Mouse (Mus musculus) G1E (cell line): ENCODE data around the gene Lrch1. TPM values are rescaled to one million over a fixed set of nuclear protein-coding genes. Genes with fewer than 3 reads are reported as not detected.

Experiments
- ATAC-seq: 2 replicates; pipeline ENCODE4 v1.8.0; 2016; ENCODE audit warnings: mild to moderate bottlenecking; ENCODE audit not compliant: insufficient number of reproducible peaks, poor library complexity, low FRiP score, severe bottlenecking; ENCODE audit errors: extremely low read depth
- DNase-seq: peaks from one replicate; pipeline ENCODE4 v3.0.0; 2012; ENCODE audit warnings: low spot score
- H3K27me3 ChIP-seq: 2 replicates; pipeline ENCODE4 v1.6.1; 2012; ENCODE audit warnings: mild to moderate bottlenecking, low read length, inconsistent platforms; ENCODE audit not compliant: insufficient read depth
- H3K36me3 ChIP-seq: replicated peaks from 2 replicates; pipeline ENCODE3; 2012; ENCODE audit warnings: mild to moderate bottlenecking, inconsistent platforms
- H3K4me1 ChIP-seq: 2 replicates; pipeline ENCODE4 v1.6.1; 2012; ENCODE audit warnings: low read depth, low read length, inconsistent platforms, mixed read lengths; ENCODE audit not compliant: insufficient read depth
- H3K4me3 ChIP-seq: 2 replicates; pipeline ENCODE4 v1.5.1; 2012; ENCODE audit warnings: low read depth, mild to moderate bottlenecking, inconsistent platforms, low read length, moderate library complexity, mixed read lengths
- H3K9me3 ChIP-seq: replicated peaks from 2 replicates; pipeline ENCODE4 v1.6.1; 2012; ENCODE audit warnings: inconsistent platforms
- CTCF ChIP-seq: IDR thresholded peaks from 2 replicates; pipeline ENCODE4 v1.5.1; 2012; ENCODE audit warnings: low read depth, low read length, inconsistent platforms, mixed read lengths
- GATA1 ChIP-seq: IDR thresholded peaks from 2 replicates; pipeline ENCODE4 v1.6.1; 2012; ENCODE audit warnings: borderline replicate concordance, low read length, inconsistent platforms, mixed read lengths
- GATA2 ChIP-seq: IDR thresholded peaks from 2 replicates; pipeline ENCODE4 v1.6.1; 2012; ENCODE audit warnings: low read depth, low read length, inconsistent platforms, borderline replicate concordance
- POLR2AphosphoS5 ChIP-seq: IDR thresholded peaks from 2 replicates; pipeline ENCODE4 v1.6.1; 2012; ENCODE audit warnings: low read depth, low read length, inconsistent platforms; ENCODE audit not compliant: insufficient replicate concordance
- TAL1 ChIP-seq: conservative IDR thresholded peaks from 2 replicates; pipeline ENCODE4 v1.6.1; 2012; ENCODE audit warnings: low read depth, low read length, inconsistent platforms, mixed read lengths
- polyA plus RNA-seq: library from polyadenylated mRNA; stranded (reverse); fragments of >175 nt; gene quantifications from 2 replicates; pipeline ENCODE4 v1.2.3, GENCODE M21; 2012
- total RNA-seq, 2 experiments: library from RNA; stranded (forward) in 1 of 2; stranded (reverse) in 1 of 2; fragments of 200-1000 nt in 1 of 2; fragments of >200 nt in 1 of 2; fragmentation: Nextera tagmentation in 1 of 2; gene quantifications; 2 replicates each; pipeline ENCODE4 v1.2.3; 2014 to 2017

Lrch1 gene
- total and polyA plus RNA-seq, 3 experiments = 0.16 TPM; not detected in 2

- TF ChIP-seq GATA1 = no peak
- TF ChIP-seq GATA2 = no peak
- no peak for TF ChIP-seq CTCF
- TF ChIP-seq POLR2AphosphoS5 = no peak
- TF ChIP-seq TAL1 = no peak
- Histone ChIP-seq H3K4me3 (no peak overlapping the region), H3K27me3 (no peaks in the 10 kb centered on the region), H3K36me3 (no peaks in the 10 kb centered on the region), H3K4me1 (no peaks in the 10 kb centered on the region), H3K9me3 (no peaks in the 10 kb centered on the region)
- ATAC-seq (no peak), DNase-seq (no peak)
Measured at GRCm38 (mm10) chr14:74972216-74972615, 24.5 kb upstream of the Lrch1 start.

GRCm38 (mm10) chr14:74963402-74963764 is 15.7 kb upstream of the Lrch1 start:
- Histone ChIP-seq H3K27me3 (no peaks in the 10 kb centered on the region), H3K36me3 (no peaks in the 10 kb centered on the region), H3K4me3 (no peak overlapping the region), H3K4me1 (no peaks in the 10 kb centered on the region), H3K9me3 (no peaks in the 10 kb centered on the region)
- TF ChIP-seq TAL1 (no peak), GATA1 (no peak), GATA2 (no peak), POLR2AphosphoS5 (no peak), CTCF (no peak)
- no peak for DNase-seq
- ATAC-seq = no peak

- H3K36me3 ChIP-seq = no peaks in the 10 kb centered on the region
- no peaks in the 10 kb centered on the region for H3K9me3 ChIP-seq
- no peak for DNase-seq
- no peak overlapping the region for H3K4me3 ChIP-seq
- ATAC-seq = no peak
- H3K27me3 ChIP-seq = no peaks in the 10 kb centered on the region
- no peaks in the 10 kb centered on the region for H3K4me1 ChIP-seq
- no peak for TF ChIP-seq CTCF
- no peak for TF ChIP-seq POLR2AphosphoS5
- no peak for TF ChIP-seq TAL1
- no peak for TF ChIP-seq GATA2
- TF ChIP-seq GATA1 = no peak
Measured at GRCm38 (mm10) chr14:74962713-74963401, 15.2 kb upstream of the Lrch1 start.

GRCm38 (mm10) chr14:74960568-74960967 is 12.9 kb upstream of the Lrch1 start:
- H3K36me3 ChIP-seq = no peaks in the 10 kb centered on the region
- no peaks in the 10 kb centered on the region for H3K9me3 ChIP-seq
- H3K27me3 ChIP-seq = no peaks in the 10 kb centered on the region
- no peak for ATAC-seq
- H3K4me3 ChIP-seq = no peak overlapping the region
- H3K4me1 ChIP-seq = no peaks in the 10 kb centered on the region
- TF ChIP-seq GATA1 (no peak), TAL1 (no peak), GATA2 (no peak), CTCF (no peak), POLR2AphosphoS5 (no peak)
- DNase-seq = no peak

- Histone ChIP-seq H3K9me3 (no peaks in the 10 kb centered on the region), H3K27me3 (no peaks in the 10 kb centered on the region), H3K4me3 (no peak overlapping the region), H3K36me3 (no peaks in the 10 kb centered on the region), H3K4me1 (no peaks in the 10 kb centered on the region)
- no peak for ATAC-seq
- no peak for TF ChIP-seq TAL1
- no peak for TF ChIP-seq GATA1
- TF ChIP-seq POLR2AphosphoS5 = no peak
- TF ChIP-seq CTCF = no peak
- no peak for TF ChIP-seq GATA2
- no peak for DNase-seq
Measured at GRCm38 (mm10) chr14:74956702-74957101, 9.0 kb upstream of the Lrch1 start.

- Histone ChIP-seq H3K36me3 (no peaks in the 10 kb centered on the region), H3K4me1 (no peaks in the 10 kb centered on the region), H3K9me3 (no peaks in the 10 kb centered on the region), H3K27me3 (no peaks in the 10 kb centered on the region), H3K4me3 (no peak overlapping the region)
- TF ChIP-seq TAL1 (no peak), GATA2 (no peak), CTCF (no peak), POLR2AphosphoS5 (no peak), GATA1 (no peak)
- DNase-seq (no peak), ATAC-seq (no peak)
Measured at GRCm38 (mm10) chr14:74956234-74956633, 8.6 kb upstream of the Lrch1 start.
